Mouse (Mus musculus): ENCODE results near the gene Stx5a. TPM values are rescaled to one million over a fixed set of nuclear protein-coding genes. Genes with fewer than 3 reads are reported as not detected.
A peak's percentile ranks its signal among the peaks of the same experiment; 100 is the strongest.
"Not testable (repeated sequence)": the region's sequence is repeated elsewhere in the genome, so short reads cannot be mapped to it uniquely, and the experiment has no call there.

Stx5a gene
- polyA plus RNA-seq, 1 experiment: 99.1 TPM

DNA sequence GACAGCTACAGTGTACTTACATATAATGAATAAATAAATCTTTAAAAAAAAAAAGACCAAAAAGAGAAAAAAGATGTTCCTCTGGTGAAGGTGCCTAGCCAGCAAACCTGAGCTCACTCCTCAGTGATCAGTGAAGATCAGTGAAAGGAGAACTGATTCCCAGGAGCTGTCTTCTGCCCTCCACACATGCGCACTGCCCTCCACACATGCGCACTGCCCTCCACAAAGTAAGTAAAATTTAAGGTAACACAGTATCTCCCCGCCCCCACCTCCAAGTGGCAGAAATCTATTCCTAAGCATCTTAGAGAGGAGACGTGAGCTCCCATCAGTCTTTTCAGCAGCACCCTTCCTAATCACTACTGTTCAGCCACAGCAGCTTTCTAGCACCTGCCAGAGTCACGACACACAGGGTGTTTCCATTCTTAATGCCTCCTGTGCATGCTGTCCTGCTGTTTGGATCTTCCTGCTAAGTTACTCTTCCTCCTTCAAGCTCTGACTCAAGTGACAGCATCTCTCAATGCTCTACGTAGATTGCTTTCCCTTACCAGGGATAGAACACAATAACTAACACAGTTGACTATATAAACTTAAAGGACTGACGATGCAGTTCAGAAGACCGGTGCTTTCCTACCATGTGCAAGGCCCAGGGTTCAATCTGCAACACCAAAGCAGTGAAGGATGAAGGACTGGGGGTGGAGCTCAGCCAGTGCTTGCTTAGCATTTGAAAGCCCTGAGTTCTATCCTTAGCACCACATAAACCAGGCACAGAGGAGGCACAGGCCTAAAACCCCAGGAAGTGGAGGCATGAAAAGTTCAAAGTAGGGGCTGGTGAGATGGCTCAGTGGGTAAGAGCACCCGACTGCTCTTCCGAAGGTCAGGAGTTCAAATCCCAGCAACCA is 25.1 kb upstream of the Stx5a start:
- no peak for DNase-seq (ENCODE audit: low spot score)

DNA sequence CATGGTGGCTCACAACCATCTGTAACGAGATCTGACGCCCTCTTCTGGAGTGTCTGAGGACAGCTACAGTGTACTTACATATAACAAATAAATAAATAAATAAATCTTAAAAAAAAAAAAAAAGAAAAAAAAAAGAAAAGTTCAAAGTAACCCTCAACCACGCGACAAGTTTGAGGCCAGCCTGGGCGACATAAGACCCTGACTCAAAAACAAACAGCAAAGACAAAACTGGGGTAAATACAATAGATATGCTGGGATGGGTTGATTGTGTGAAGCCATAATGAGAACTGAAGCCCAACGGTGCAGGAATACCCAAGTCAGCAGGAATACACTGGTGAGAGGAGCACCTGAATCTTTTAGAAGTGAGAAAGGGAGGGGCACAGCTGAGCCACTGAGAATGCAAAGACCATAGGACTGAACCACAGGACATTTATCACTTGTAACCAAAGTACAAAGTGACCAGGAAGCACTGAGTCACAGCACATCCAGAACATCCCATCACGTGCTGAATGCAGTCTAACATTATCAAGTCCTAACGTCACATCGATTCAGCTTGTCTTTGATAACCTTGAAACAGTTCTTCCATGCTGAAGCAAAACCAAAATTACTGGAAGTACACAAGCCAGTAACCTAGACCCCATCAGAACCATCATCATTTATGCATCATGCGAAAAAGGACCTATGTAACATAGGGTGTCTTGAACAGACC is 24.3 kb upstream of the Stx5a start:
- no peak for DNase-seq (ENCODE audit: low spot score)

DNA sequence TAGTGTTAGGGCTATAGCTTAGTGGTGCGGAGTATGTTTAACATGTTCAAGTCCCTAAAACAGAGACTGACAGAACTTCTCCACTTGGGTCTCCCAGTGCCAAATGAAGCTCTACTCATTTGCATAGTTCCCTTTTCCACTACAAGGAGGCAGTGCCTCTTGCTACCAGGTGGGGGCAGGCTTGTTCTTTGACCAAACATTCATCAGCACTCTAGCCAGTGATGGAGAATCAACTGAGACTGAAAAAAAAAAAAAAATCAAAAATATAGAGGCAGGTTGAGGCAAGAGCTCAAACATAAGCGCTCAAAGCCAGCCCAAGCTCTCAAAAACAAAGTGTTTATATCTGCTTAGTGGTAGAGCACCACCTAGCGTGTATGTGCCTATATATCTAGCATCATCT is 22.9 kb upstream of the Stx5a start:
- no peak for DNase-seq (ENCODE audit: low spot score)

DNA sequence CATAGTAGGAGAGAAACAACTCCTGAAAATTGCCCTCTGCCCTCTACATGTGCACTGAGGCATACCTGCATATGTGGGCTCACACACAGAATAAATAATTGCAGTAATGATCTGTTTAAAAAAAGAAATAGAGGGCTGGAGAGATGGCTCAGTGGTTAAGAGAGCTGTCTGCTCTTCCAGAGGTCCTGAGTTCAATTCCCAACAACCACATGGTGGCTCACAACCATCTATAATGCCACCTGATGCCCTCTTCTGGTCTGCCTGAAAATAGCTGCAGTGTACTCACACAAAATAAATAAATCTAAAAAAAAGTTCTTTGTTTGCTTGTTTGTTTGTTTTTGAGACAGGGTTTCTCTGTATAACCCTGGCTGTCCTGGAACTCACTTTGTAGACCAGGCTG is 22.2 kb upstream of the Stx5a start:
- not testable (repeated sequence) for DNase-seq (ENCODE audit: low spot score)

DNA sequence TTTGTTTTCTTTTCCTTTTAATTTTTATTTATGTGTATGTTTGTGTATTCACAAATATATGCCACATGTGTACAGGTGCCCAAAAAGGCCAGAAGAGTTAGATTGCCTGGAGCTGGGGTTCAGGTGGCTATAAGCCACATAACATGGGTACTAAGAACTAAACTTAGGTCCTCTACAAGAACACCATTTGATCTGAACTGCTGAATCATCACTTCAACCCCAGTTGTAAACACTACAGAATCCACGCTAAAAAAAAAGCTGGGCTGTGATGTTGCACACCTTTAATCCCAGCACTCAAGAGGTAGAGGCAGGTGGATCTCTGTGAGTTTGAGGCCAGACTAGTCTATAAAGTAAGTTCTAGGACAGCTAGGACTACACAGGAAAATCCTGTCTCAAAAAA is 19.8 kb upstream of the Stx5a start:
- DNase-seq (ENCODE audit: low spot score): no peak

DNA sequence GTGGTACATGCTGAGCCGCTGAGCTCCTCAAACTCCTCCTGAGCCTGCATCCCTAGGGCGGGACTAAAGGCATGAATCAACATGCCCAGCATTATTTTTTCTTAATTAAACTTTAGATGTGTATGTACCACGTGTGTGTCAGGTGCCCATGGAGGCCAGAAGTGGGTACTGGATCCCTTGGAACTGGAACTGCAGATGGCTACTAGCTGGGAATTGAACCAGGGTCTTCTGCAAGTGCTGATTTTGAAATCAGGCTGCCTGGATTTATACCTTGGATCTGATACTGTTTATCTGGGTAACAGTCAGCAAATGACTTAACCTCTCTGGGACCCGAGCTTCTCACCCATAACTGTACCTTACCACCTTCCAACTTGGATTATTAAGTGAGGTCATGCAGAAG is 19.2 kb upstream of the Stx5a start:
- DNase-seq (ENCODE audit: low spot score): no peak

DNA sequence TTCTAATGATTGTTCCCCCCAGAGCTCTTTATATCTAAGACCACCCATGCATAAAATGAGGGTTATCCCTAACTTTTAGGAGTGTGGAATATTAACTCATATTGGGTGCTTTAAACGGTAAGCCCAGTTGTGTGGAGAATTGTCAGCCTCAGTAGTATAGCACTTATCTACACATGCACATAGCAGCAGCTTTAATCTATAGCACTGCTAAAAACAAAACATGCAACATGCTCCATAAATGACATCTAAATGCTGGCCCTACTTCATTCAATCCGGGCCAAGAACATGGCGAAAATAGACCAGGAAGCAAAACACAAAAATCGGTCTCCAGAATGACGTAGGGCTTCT is 18.7 kb upstream of the Stx5a start:
- DNase-seq (ENCODE audit: low spot score): no peak

DNA sequence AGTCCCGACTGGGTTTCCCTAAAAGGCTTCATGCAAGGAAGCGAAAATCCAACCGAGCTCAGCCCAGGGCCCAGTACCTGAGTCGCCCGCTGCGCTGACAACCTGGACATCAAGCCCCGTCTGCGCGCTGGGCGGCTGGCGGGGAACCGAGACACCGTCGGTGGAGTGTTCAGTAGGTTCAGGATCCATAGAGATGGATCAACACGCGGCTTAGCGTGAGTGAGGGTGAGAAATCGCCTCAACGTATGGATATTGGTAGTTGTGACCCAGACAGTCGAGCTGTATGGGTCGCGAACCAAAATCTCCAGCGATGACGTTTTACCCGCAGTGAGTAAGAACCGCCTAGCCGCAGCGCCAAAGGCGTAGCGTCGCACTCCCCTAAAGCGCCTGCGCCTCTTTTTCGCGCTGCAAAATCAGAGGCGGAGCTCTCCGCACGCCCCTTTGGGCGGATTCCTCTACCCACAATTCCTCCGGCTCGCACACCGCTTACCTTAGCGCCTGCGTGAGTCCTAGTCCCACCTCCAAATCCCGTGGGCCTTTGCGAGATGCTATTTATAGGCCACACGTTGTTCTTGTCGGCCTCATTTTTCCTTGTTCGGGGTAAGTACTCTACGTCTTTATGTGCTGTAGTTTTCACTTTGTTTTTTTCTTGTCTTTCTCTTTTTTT is 18.2 kb upstream of the Stx5a start, which contains the start of gene Slc3a2:
Gene Slc3a2 (minus strand): TSS at position 463 of the 667 bp plus-strand sequence.
- peak; percentile 80 for DNase-seq (ENCODE audit: low spot score)

DNA sequence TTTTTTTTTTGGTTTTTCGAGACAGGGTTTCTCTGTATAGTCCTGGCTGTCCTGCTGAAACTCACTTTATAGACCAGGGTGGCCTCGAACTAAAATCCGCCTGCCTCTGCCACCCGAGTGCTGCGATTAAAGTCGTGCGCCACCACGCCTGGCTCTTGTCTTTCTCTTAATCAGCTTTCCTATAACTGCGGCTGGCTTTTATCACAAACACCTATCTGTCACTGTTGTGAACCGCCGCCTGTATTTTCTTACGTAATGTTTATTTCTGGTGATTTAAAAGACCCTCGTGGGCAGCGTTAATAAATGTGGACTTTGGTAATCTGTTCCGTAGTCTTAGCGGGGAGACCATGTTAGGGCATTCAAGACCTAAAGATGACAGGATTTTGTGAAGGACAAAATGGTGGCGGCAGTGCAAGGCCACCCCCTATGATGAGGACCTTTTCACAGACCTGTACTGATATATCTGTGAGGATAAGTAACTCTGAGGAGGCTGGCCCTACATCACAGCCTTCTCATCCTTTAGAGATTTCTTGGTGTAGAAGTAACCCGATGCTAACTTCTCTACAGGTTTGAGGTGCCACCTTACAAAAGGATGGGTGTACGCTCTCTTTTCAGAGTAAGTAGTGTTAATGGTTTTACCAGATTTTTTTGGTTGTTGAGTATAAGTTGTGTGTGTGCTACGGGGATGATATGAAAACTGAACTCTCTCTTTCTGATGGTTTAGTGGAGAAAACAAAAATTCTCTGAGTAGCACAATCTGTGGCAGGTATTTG is 17.5 kb upstream of the Stx5a start:
- no peak for DNase-seq (ENCODE audit: low spot score)

DNA sequence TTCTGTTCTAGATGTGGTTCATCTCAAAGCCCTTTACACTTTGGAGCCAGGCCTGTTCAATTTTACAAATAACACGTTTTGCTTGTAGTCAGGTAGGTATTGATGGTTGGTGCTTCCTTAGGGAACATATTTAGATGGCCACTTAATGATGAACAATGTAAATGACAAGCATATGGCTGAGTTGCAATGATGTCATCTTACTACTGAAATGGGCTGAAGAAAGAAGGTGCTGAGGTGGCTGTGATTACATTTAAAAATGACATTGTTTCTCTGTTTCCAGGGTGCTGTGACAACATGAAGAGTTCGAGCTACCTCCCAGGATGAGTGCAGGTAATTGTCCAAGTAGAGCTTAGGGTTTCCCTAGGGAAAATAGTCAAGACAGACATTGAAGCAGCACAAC is 16.8 kb upstream of the Stx5a start:
- DNase-seq (ENCODE audit: low spot score): no peak

DNA sequence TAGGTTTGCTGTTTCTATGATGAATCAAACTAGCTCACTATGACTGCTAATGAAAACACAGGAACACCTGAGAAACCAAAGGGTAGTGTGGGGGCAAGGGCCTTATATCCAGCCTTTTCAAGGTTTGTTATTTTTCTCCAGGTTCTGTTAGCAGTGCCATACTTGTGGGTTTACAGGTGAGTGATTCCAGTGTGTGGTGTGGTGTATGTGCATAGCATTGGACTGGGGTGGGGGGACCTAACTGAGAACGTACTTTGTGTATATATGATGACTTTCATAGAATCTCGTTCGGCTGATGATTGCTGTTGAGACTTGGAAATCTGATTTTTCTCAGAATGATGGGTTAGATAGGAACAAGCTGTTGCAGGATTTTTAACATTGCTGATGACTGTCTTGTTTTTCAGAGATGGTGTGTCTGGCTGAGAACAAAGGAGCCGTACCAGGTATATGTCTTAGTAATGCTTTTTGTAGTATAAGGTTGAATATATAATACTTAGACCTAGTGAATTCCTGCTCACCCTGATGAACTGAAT is 16.1 kb upstream of the Stx5a start:
- DNase-seq (ENCODE audit: low spot score): no peak

DNA sequence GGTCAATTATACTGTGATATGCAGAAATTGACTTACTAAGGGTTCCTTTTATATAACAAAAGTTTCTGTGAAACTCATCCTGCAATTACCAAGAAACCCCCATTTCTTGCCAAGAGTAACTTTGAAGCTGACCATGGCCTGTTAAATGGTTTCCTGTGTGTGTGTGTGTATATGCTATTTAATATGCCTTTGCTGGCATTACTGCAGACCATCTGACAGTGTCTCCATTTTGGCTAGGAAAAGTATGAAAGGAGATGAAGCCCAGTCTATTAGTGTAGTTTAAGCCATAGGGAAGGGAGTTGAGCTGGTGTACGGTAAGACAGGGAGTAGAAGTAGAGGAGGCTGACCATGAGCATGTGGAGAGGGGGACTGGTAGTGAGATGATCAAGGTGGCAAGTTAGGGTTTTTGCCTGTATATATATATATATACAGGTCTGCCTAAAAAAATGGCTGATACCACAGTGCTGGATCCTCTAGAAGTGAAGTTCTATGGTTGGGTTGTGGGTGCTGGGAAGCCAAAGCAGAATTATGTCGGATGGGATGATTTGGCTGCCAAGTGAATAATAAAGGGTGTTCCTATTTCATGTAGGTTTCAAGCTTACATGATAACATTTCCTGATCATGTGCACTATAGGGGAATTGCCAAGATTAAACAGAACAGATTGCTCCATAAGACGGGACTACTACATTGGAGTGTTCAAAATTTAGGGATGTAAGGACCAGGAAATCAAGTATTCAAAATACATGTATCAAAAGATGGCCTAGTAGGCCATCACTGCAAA is 14.4 kb upstream of the Stx5a start:
- no peak for DNase-seq (ENCODE audit: low spot score)

DNA sequence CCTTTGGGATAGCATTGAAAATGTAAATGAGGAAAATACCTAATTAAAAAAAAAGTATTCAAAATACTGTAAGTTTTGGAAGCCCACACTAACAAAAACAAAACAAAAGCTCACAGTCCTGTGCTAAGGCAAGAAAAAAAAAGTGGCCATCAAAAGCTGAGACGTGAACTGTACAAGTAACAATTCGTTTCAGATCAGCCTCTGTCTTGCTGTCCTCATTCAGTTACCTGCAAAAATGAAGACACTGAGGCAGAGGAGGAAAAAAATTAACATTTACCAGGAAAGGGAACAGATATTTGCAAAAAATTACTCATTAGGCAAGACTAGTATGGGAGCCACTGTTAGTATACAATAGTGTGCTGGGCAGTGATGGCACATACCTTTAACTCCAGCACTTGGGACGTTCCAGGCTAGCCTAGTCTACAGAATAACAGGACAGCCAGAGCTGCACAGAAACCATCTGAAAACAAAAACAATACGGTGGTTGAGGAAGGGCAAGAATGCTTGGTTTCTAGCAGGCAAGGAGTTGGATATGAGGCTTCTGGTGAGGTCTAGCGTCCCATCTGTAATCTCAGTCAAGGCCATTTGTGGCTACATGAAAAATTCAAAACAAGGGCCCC is 13.6 kb upstream of the Stx5a start:
- DNase-seq (ENCODE audit: low spot score): no peak

DNA sequence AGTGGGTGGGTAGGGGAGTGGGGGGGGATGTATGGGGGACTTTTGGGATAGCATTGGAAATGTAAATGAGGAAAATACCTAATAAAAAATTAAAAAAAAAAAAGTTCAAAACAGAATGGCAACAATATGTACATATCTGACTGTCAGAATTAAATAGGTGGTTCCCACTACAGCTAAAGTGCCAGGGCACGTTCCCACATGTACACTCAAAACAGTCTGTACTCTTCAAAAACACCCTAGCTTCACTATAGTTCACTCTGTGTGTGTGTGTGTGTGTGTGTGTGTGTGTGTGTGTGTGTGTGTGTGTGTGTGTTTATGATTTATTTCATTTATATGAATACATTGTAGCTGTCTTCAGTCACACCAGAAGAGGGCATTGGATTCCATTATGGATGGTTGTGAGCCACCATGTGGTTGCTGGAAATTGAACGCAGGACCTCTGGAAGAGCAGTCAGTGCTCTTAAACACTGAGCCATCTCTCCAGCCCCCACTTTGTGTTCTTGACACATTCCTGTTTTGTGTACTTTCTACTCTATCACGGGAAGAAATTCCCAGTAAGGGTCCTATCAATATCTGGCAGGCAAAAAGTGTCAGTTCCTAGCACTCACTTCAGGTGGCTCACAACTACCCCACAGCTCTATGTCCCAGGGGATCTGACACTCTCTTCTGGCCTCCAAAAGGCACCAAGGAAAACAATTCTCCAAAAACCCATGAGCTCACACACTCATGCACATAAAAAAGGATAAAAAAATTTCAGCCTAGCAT is 12.7 kb upstream of the Stx5a start:
- DNase-seq (ENCODE audit: low spot score): not testable (repeated sequence)

DNA sequence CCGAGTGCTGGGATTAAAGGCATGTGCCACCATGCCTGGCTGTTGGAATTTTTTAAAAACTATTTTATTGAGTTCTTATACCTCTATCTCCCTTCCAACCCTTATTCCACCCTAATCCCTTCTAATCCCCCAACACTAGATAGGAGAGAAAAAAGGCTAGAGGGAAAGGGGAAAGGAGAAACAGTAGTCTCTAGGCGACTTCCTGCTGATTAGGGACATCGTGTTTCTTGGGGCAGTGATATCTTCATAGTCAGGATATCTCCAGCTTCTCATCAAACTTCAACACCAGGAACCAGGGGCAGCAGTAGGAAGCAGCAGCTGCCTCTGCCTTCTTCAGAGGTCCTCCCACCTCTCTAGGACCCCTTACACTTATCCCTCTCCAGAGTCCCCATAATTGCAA is 6.9 kb upstream of the Stx5a start:
- DNase-seq (ENCODE audit: low spot score): no peak

DNA sequence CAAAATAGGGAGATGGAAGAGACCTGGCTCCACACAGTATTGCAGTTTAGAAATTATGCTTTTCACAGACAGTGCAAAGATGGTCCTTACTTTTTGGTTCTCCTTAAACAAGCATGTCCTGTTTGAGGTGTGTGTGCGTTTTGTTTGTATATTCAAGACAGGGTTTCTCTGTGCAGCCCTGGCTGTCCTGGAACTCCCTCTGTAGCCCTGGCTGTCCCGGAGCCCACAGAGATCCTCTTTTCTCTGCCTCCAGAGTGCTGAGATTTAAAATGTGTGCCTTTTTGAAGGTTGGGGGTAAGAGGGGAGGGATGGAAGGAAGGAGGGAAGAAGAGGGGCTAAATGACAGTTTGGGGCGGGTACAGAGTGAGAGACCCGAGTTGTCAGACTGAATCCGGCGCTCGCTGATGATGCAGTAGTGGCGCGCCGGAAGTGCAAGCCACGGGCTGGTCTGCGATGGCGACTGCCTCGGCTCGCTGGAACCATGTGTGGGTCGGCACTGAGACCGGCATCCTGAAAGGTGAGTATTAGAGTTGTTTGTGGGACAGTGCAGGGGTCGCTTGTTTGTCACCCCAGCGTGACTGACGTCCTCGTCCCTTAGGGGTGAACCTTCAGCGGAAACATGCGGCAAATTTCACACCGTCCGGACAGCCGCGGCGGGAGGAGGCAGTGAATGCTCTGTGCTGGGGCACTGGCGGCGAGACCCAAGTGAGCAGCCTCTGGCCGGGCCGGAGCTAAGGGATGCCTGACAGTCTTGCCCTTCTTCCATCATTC is 5.6 kb upstream of the Stx5a start, which contains the start of gene Wdr74:
Gene Wdr74 (plus strand): TSS at position 439 of the 771 bp plus-strand sequence.
- DNase-seq (ENCODE audit: low spot score): peak; percentile 87

DNA sequence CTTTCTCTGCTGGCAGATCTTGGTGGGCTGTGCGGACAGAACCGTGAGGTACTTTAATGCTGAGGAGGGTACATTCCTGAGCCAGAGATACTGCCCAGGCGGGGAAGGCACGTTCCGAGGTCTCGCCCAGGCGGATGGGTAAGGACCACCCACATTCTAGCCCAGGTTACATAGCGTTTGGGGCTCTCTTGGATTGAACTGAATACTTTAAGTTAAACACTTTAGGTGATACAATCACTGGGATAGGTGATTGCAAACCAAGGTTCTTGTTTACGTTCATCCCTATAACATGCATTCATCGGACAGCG is 5.1 kb upstream of the Stx5a start:
- no peak for DNase-seq (ENCODE audit: low spot score)

DNA sequence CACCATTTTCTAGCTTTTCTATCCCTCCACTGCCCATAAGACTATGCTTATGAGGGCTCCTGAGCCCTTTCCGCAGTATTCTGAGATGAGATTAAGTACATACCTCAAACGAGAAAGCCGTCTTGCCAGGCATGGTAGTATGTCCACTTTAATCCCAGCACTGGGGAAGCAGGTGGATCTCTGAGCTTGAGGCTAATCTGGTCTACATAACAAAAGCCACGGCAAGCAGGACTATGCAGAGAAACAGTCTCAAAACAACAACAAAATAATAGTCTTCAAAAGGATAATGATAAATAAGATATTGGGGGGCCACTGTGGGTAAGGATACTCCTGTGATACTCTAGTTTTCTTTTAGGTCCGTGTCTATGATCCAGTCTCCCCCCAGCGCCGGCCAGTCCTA is 2.3 kb upstream of the Stx5a start:
- no peak for DNase-seq (ENCODE audit: low spot score)

DNA sequence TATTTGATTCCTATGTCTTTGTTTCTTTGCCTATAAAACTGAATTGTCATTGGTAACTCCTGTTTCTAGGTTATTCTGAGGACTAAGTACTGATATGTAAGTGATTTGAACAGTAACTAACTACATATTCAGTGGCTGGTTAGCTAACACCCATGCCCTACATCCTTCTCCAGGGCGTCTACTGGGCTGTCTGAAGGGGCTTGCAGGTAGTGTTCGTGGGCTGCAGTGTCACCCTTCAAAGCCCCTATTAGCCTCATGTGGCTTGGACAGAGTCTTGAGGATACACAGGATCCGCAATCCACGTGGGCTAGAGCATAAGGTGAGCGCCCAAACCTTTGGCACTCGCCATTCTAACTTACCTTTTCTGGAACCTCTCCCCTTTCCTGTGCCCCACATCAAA is 1.6 kb upstream of the Stx5a start:
- DNase-seq (ENCODE audit: low spot score): no peak

Data from urinary bladder, adult 2 months (tissue).